Mouse (Mus musculus): Measurements from ENCODE around the gene Tspoap1.

Tspoap1 gene

GRCm38 (mm10) chr11:87814831-87815230, 54.5 kb downstream of the Tspoap1 start:
- no peak for DNase-seq (ENCODE audit: low spot score)

- DNase-seq (ENCODE audit: low spot score) = no peak
Observed at GRCm38 (mm10) chr11:87816707-87817442, 56.5 kb downstream of the Tspoap1 start.

- no peak for DNase-seq (ENCODE audit: low spot score)
Observed at GRCm38 (mm10) chr11:87817443-87817773, 57.1 kb downstream of the Tspoap1 start.

- DNase-seq (ENCODE audit: low spot score) = no peak
Observed at GRCm38 (mm10) chr11:87821502-87821901, 61.2 kb downstream of the Tspoap1 start.

GRCm38 (mm10) chr11:87828239-87828900, 68.0 kb downstream of the Tspoap1 start, which contains the start of gene Lpo:
Gene Lpo, minus strand, starts transcription at chr11:87828289.
- no peak for DNase-seq (ENCODE audit: low spot score)

Data from testis, postnatal 14 days (tissue).